Mouse (Mus musculus) cerebellum, adult 9-11 months (tissue): ENCODE results near the gene Sos2.
A peak's percentile ranks its signal among the peaks of the same experiment; 100 is the strongest.
"Not testable (repeated sequence)": the region's sequence is repeated elsewhere in the genome, so short reads cannot be mapped to it uniquely, and the experiment has no call there.

Experiments
- DNase-seq: peaks from one replicate; pipeline ENCODE4 v3.0.0; 2022

Gene Sos2

GRCm38 (mm10) chr12:69568266-69568665, 113.4 kb downstream of the Sos2 start:
- no peak for DNase-seq

- DNase-seq = not testable (repeated sequence)
Observed at GRCm38 (mm10) chr12:69561006-69561405, 120.6 kb downstream of the Sos2 start.

GRCm38 (mm10) chr12:69556221-69556861, 125.3 kb downstream of the Sos2 start:
- no peak for DNase-seq

- DNase-seq = no peak
Observed at GRCm38 (mm10) chr12:69545456-69546178, 136.0 kb downstream of the Sos2 start.

GRCm38 (mm10) chr12:69544994-69545393, 136.7 kb downstream of the Sos2 start:
- no peak for DNase-seq

GRCm38 (mm10) chr12:69544562-69544961, 137.1 kb downstream of the Sos2 start:
- no peak for DNase-seq

GRCm38 (mm10) chr12:69542376-69542775, 139.3 kb downstream of the Sos2 start:
- DNase-seq = no peak

GRCm38 (mm10) chr12:69541663-69542062, 140.0 kb downstream of the Sos2 start:
- no peak for DNase-seq

GRCm38 (mm10) chr12:69539353-69539752, 142.3 kb downstream of the Sos2 start:
- DNase-seq = no peak

GRCm38 (mm10) chr12:69538362-69538950, 143.2 kb downstream of the Sos2 start:
- DNase-seq = no peak

- peak; percentile 24 for DNase-seq
Observed at GRCm38 (mm10) chr12:69537675-69538361, 143.8 kb downstream of the Sos2 start.

- DNase-seq = peak; percentile 77
Observed at GRCm38 (mm10) chr12:69537243-69537674, 144.4 kb downstream of the Sos2 start.

GRCm38 (mm10) chr12:69536616-69537242, 144.9 kb downstream of the Sos2 start:
- DNase-seq = peak; percentile 60
